Mouse (Mus musculus) neutrophil, adult 65 days (primary cell): ENCODE data around the gene Lrp6. TPM values are rescaled to one million over a fixed set of nuclear protein-coding genes. Genes with fewer than 3 reads are reported as not detected.

Experiments
- total RNA-seq: library from RNA; stranded (reverse); gene quantifications from 2 replicates; pipeline ENCODE4 v1.2.4, GENCODE M21; 2023

Gene Lrp6
- 8.3 and 11.5 TPM in 2 replicates for total RNA-seq

GRCm38 (mm10) chr6:134566818-134567485 is at the start of gene Lrp6:
Lrp6 (minus strand) TSS chr6:134566965.

Other genes with a start within 250 kb of the Lrp6 start
- gene Bcl2l14, start 170.6 kb downstream of the Lrp6 start, total RNA-seq = 0.38 TPM in 1 of 2 replicates, not detected in the other
- 0.32 and 0.44 TPM in 2 replicates for gene Mansc1, start 65.5 kb upstream of the Lrp6 start, total RNA-seq
- 10.2 and 12.2 TPM in 2 replicates for gene Borcs5, start 72.5 kb upstream of the Lrp6 start, total RNA-seq
- 10.3 and 13.2 TPM in 2 replicates for gene Dusp16, start 225.7 kb upstream of the Lrp6 start, total RNA-seq